Mouse (Mus musculus) adrenal gland, postnatal 25 days (tissue): ENCODE measurements around the gene Samd4b. TPM values are rescaled to one million over a fixed set of nuclear protein-coding genes. Genes with fewer than 3 reads are reported as not detected.

Source experiments
- DNase-seq: peaks from one replicate; pipeline ENCODE4 v3.0.0; 2021; ENCODE audit warnings: mixed read lengths
- microRNA-seq, 2 experiments: library from miRNA; unstranded; fragments of <30 nt; microRNA quantifications; one replicate each; pipeline ENCODE4 v1.2.0; 2021
- total RNA-seq: library from RNA; stranded (reverse); gene quantifications from 2 replicates; pipeline ENCODE4 v1.2.3, GENCODE M21; 2021

The Samd4b gene
- total RNA-seq, 1 experiment from 2014 or later: 69.4 TPM

DNA sequence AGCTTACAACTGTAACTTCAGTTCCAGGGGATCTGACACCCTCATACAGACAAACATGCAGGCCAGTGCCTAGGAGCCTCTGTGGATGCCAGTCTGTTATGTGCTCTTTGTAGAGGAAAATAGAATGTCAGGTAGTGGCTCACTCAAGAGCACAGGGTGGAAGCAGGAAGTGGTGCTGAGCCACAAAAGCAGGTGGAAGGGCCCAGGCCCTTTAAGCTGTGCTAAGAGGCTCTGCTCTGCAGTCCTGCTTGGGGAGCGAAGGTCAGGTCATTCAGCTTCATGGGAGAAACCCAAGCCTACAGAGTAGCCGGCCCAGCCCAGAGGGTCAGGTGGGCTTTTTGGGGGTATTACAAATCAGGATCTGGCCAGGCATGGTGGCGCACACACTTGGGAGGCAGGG lies 242.7 kb downstream of the Samd4b start:
- DNase-seq: no peak

DNA sequence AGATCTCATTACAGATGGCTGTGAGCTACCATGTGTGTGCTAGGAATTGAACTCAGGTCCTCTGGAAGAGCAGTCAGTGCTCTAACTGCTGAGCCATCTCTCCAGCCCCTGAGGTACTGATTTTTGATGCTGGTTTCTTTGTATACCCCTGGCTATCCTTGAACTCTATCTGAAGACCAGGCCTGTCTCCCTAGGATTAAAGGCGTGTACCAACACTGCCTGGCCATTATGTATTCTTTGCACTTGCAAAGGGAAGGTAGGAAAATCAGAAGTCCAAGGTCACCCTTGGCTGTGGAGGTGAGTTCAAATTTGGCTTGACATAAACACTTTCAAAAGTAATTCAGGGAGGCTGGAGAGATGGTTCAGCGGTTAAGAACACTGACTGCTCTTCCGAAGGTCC lies 243.3 kb downstream of the Samd4b start:
- DNase-seq: no peak

DNA sequence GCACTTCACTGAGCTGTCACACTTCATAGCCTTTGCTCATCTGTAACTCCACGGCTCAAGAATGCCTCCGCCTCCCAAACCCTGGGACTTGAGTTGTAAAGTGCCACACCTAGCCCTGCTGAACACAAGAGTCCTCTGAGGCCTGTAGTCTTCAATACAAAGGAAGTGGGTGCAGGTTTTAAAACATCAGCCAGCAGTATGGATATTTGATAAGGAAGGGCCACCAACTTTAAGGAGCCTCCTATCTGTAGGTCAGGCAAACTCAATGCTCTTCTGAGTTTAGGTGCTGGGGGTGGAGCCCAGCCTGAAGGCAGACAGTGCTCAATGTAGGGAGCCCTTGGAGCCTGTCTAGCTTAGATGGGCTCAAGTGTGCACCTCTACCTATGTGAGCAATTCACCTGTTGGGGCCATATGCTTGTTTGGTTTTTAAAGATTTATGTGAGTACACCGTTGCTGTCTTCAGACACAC lies 243.8 kb downstream of the Samd4b start:
- no peak for DNase-seq

DNA sequence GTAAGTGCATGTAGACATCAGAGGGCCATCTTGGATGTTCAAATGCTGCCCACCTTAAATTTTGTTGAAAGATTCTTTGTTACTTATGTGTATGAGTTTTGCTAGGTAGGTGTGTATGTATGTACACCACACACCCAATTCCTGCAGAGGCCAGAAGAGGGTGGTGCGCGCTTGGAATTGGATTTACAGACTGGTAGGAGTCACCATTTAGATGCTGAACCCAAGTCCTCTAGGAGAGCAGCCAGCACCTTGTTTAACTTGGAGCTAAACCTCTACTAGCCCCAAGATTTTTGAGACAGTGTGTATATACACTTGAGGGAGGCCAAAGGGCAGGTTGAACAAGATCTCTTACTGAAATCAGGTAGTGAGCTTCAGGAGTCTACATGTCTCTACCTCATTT lies 244.7 kb downstream of the Samd4b start:
- DNase-seq: no peak

DNA sequence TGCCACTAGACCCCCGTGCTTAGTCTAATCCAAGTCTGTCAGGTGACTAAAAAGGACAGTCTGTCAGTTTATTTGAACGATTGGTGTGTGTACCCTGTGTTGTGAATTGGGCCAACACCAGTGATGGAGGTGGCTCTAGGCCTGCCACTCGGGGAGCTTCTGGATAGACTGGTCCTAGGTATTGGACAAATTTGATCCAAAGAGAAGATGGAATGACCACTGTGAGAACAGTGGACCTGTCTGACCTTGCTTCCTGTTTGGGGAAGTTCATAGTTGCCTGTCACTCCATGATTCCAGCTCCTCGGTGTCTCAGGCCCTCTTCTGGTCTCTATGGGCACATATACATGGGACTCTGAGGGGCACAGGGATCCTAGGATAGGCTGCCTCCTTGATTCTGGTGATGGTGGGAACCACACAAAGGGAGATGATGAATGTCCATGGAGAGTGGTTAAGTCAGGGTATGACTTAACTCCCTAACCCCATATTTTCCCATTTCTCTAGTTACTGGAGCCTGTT lies 246.2 kb downstream of the Samd4b start:
- DNase-seq: no peak

DNA sequence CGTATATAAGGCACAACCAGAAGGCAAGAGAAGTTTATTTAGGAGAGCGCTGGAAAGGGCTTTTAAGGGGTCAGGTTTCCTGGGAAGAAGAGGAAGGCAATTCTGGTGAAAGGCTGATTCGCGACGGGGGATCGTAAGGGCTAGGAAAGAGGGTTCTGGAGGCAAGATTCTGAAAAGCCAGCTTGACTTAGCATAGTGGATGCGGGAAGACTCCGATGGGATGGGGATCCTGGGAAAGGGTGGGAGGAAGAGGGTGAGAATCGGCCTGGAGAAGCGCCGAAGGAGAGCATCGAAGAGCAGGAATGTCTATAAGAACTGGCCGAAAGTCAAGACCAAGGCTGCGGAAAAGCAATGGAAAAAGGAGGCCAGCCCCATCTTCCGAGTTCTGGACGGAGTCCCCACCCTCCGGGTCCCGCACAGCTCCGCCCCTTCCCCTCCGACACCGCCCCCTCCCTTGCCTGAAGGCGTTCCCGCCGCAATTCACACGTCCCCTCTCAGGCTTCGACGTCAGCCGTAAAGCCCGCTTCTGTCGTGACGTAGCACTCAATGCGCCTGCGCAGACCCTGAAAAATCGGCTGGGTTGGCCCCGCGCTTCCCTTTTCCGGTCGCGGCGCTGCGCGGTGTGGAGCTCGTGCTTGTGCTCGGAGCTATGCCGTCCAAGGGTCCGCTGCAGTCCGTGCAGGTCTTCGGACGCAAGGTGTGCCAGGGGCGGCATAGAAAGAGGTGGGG lies 247.6 kb downstream of the Samd4b start, which contains the start of gene Rps16:
Gene Rps16 (plus strand): TSS at position 498 of the 729 bp plus-strand sequence.
- DNase-seq: peak; percentile 99

Small RNAs within 50 kb of the gene (microRNA-seq; reads per million reads assigned to microRNA genes)
- 0.36 to 1.0 reads per million in 2 experiments for gene Mir7049

Other genes starting within 250 kb of the Samd4b start
- gene Rps16, start 247.5 kb downstream of the Samd4b start, total RNA-seq: 820 and 1,029 TPM in 2 replicates
- gene Plekhg2, start 225.5 kb downstream of the Samd4b start, total RNA-seq: 25.1 and 27.0 TPM in 2 replicates
- gene Zfp36, start 217.9 kb downstream of the Samd4b start, total RNA-seq: 14.8 and 16.1 TPM in 2 replicates
- gene Med29, start 205.4 kb downstream of the Samd4b start, total RNA-seq: 31.3 and 34.4 TPM in 2 replicates
- gene Paf1, start 205.2 kb downstream of the Samd4b start, total RNA-seq: 80.7 and 92.7 TPM in 2 replicates
- 7.2 and 11.2 TPM in 2 replicates for gene Gmfg, start 160.7 kb downstream of the Samd4b start, total RNA-seq
- 15.9 and 17.4 TPM in 2 replicates for gene Lrfn1, start 146.2 kb downstream of the Samd4b start, total RNA-seq
- not detected in 2 replicates for gene Ifnl2, start 87.7 kb downstream of the Samd4b start, total RNA-seq
- not detected in 2 replicates for gene Ifnl3, start 75.3 kb downstream of the Samd4b start, total RNA-seq
- not detected in 2 replicates for gene Sycn, start 57.3 kb downstream of the Samd4b start, total RNA-seq
- gene Nccrp1, start 50.9 kb downstream of the Samd4b start, total RNA-seq: not detected in 2 replicates
- 32.0 and 35.2 TPM in 2 replicates for gene Pak4, start within 50 bp of the Samd4b start, total RNA-seq
- gene Acp7, start 33.2 kb upstream of the Samd4b start, total RNA-seq: not detected in 2 replicates
- 1.3 and 1.9 TPM in 2 replicates for gene Fbxo27, start 94.7 kb upstream of the Samd4b start, total RNA-seq
- 3.9 and 5.3 TPM in 2 replicates for gene Fbxo17, start 118.7 kb upstream of the Samd4b start, total RNA-seq
- 78.8 and 86.5 TPM in 2 replicates for gene Mrps12, start 143.7 kb upstream of the Samd4b start, total RNA-seq
- 15.4 and 22.3 TPM in 2 replicates for gene Sars2, start 143.8 kb upstream of the Samd4b start, total RNA-seq
- gene Ccer2, start 158.0 kb upstream of the Samd4b start, total RNA-seq: not detected in 2 replicates
- gene Sirt2, start 168.6 kb upstream of the Samd4b start, total RNA-seq: 71.4 and 75.2 TPM in 2 replicates
- gene Nfkbib, start 169.4 kb upstream of the Samd4b start, total RNA-seq: 36.8 and 42.6 TPM in 2 replicates
- gene Rinl, start 190.8 kb upstream of the Samd4b start, total RNA-seq: 2.9 and 3.1 TPM in 2 replicates
- gene Hnrnpl, start 210.4 kb upstream of the Samd4b start, total RNA-seq: 423 and 491 TPM in 2 replicates
- 445 and 492 TPM in 2 replicates for gene Ech1, start 227.1 kb upstream of the Samd4b start, total RNA-seq
- gene Lgals4, start 235.7 kb upstream of the Samd4b start, total RNA-seq: 14.4 and 17.6 TPM in 2 replicates